Mouse (Mus musculus) retina, embryonic 14.5 days (tissue): Measurements from ENCODE around the gene Pcsk5.

ENCODE experiments used
- DNase-seq: peaks from one replicate; pipeline ENCODE4 v3.0.0-alpha.2; 2015; ENCODE audit warnings: low spot score

Gene Pcsk5

GRCm38 (mm10) chr19:17741465-17741864 lies 96.0 kb downstream of the Pcsk5 start:
- DNase-seq, result no peak

DNA sequence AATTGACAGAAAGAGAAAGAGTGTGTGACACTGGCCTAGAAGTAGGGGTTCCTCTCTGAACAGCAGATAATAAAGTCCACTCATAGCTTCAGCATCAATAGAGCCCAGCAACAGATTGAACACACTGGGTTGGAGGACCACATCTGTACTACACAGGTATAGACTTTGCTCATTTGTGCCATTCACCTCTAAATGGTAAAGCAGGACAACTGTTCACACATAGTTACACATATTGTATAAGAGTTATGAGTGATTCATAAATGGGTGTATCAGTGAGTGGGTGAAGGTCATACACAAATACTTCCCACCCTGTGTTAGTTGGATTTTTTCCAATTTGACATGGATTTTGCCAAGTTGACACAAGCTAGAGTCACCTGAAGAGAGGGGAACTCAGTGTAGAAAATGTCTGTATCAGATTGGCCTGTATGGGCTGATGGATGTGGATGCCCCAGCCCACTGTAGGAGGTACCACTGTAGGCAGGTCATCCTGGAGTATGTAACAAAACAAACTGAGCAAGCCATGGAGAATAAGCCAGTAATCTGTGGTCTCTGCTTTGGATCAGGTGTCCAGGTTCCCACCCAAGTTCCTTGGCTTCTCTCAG lies 104.7 kb downstream of the Pcsk5 start:
- DNase-seq, result no peak

DNA sequence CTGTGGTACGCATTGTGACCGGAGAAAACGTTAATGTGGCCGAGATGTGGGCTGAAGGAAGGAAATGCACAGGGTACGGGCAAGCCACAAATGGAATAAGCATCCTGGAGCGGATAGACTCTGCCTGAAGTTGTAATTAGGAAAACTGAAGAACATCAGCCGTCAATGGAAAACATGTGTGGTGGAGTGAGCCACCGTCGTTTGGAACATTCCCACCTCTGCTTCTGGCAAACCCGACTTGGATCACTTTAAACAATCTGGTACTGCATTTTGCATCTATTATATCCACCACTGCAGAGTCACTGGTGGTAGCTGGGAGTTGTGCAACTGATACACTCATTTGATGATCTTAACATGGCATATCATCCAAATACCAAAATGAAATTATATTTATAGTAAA lies 120.4 kb downstream of the Pcsk5 start:
- DNase-seq, result no peak

GRCm38 (mm10) chr19:17715281-17715955 lies 122.0 kb downstream of the Pcsk5 start:
- DNase-seq, result no peak

- DNase-seq, result no peak
These were observed 145.8 kb downstream of the Pcsk5 start for GRCm38 (mm10) chr19:17691626-17692025.

DNA sequence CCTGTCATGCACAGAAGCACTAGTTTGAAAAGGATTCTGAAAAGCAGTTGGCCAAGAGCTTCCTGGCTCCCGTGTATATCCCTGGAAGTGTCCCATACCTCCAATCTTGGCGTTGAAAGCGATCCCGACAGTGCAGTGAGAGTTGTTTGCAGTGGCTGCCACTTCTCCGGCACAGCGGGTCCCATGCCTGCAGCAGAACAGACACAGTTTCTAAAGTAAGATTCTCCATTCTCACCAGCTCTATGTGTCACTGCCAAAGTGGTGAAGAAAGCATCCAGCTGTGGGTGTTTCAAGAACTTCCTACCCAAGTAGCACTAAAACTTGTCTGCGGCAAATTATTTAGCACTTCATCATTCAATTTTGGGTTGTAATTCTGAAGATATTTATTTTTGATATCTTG lies 159.1 kb downstream of the Pcsk5 start:
- no peak for DNase-seq

DNA sequence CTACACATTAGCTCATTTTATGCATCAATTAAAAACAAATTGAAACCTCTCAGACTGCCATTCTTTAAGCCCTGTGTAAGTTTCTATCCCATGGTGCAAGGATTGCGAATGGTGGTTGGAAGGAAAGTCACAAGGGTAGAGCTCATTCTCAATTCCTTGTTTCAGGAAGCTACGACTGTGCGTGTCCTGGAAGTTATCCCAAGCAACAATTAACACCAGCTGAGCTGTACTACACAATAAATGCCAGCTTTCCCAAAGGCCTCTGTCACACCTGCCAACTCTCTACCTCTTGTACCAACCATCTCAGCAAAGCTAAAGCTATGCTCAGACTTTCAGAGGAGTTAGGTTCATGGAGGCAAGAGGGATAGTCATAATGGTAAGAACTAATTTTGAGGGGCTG lies 174.8 kb downstream of the Pcsk5 start:
- DNase-seq, result no peak

DNA sequence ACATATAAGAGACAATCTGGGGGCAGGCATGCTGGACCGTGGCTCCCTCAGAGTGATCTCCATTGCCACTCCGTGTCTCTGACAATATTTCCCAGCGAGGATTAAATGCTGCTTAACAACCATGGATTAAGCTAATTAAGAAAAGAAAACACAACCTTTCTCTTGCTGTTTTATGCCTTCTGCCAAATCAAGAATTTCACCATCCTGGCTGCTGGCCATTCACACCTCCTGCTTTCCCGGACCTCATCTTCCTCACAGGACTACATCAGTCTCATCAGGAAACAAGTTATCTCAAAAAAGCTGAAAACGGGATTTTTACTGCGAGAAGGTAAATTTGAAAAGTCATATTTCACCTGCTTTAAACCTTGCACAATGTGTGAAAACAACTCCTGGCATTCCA lies 175.2 kb downstream of the Pcsk5 start:
- no peak for DNase-seq

DNA sequence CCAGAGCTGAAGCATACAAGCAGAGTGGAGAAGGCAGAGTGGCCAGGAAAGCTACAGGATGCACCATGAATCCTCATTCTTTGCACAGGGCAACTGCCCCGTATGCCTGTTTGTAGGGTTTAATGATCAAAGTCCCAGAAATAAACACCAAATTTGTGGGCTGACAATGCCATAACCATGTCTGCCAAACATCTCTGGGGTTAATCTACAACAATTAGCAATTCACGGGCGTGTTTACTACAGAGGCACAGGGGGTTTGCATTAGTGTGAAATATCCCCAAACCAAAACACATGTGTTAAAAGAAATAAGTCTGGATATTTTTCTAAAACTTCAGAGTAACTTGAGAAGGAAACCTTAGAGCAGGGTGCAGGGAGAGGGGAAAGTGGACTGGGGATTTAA lies 178.1 kb downstream of the Pcsk5 start:
- no peak for DNase-seq

DNA sequence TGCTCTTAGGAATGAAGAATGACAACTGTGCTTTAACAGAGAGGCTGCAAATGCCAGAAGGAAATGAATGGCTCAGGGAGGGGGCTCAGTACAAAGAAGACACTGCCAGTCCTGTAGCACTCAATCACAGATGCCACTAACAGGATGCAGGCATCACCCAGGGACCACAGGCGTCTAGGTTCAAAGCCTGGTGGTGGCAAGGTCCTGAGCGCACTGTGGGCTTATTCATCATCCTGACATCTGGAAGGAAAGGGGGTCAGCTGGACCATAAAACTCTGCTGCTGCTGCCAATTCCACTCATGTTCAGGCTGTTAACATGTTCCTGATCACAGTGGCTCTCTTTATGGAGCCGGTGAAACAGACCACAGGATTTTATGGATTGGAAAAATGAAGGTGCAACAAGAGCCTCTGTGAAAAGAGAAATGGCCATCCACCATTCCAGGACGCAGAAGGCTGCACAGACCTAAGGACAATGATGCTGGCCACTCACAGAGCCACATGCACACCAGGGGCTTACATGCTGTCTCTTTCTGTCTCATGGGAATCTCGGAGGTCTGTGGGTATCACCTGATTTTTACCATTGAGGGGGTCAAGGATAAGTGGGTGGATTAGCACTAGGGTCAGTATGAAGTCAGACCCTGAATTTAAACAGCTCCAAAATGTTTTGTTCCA lies 186.5 kb downstream of the Pcsk5 start:
- DNase-seq, result peak; percentile 14

DNA sequence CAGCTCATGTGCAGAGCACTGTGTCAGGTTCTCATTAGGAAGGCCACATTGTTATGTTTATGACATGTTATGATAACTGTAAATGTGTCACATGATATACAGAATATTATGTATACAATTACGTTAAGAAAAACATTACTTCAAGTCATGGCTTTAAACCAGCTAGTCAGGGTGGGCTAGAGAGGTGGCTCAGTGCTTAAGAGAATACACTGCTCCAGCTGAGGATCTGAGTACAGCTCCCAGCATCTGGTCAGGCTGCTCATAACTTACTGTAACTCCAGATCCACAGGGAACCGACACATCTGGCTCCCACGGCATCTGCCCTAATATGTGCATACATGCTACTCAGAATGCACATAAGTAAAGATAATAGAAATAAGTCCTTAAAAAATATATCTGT lies 187.5 kb downstream of the Pcsk5 start:
- DNase-seq, result no peak

GRCm38 (mm10) chr19:17643128-17643797 lies 194.2 kb downstream of the Pcsk5 start:
- no peak for DNase-seq

DNA sequence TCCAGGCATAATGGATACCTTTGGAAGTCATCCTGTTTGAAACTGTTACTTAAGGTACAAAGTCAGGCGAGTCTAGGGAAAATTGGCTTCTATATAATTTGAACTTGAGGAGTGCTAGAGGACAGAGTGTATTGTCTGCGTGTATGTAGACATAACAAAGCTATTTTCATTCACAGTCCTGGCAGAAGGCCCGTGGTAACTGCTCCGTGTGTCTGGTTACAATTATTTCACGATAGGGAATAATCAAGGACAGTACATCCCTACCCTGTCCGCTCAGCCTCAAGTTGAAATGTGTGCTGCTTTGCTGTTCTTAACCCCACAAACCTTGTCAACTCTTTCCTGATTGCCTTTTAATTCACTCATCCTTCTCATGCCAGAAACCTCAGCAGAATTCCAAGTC lies 201.4 kb downstream of the Pcsk5 start:
- DNase-seq, result no peak

DNA sequence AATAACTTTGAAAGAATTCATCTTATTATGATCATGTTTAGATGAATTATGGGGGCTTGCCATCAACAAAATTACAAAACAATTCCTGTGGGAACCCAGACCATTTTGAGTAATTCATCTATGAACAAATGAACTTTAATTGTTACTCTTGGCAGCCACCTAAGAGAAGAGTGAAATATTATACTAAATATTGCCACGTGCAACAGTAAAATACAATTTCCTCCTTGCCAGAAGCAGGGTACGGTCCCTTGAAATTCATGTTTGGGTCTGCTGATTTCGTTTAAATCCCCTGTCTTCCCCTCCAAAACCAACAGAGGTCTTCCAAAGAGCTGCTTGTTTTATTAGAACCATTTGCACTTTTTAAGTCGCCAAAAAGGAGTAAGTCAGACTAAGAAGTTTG lies 221.8 kb downstream of the Pcsk5 start:
- DNase-seq, result no peak

GRCm38 (mm10) chr19:17606510-17606909 lies 230.9 kb downstream of the Pcsk5 start:
- DNase-seq, result no peak

GRCm38 (mm10) chr19:17606093-17606492 lies 231.3 kb downstream of the Pcsk5 start:
- DNase-seq, result no peak

- no peak for DNase-seq
These were observed 234.1 kb downstream of the Pcsk5 start for GRCm38 (mm10) chr19:17603322-17603721.

- no peak for DNase-seq
These were observed 237.1 kb downstream of the Pcsk5 start for GRCm38 (mm10) chr19:17600347-17600746.

- no peak for DNase-seq
These were observed 244.6 kb downstream of the Pcsk5 start for GRCm38 (mm10) chr19:17592790-17593189.

DNA sequence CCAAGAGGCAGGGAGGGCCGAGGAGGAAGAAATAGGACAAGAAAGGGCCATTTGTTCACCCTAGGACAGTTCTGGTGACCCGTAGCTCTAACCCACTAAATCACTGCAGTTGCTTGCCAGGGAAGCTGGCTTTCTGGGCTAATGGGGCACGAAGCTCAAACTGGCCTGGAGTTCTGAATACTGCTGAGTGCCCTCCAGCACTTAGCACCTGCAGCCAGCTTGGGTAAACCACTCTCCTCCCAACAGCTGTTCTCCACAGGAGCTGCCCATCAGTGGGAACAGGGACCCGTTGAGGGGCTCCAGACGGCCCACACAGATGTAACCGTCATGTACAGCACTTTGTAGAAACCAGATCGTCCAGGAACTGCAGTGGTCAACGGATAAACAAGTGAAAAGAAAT lies 246.1 kb downstream of the Pcsk5 start:
- peak; percentile 62 for DNase-seq

GRCm38 (mm10) chr19:17590314-17590713 lies 247.1 kb downstream of the Pcsk5 start:
- DNase-seq, result no peak

GRCm38 (mm10) chr19:17577412-17577811 lies 260.0 kb downstream of the Pcsk5 start:
- no peak for DNase-seq

GRCm38 (mm10) chr19:17574564-17574963 lies 262.9 kb downstream of the Pcsk5 start:
- no peak for DNase-seq
